Mouse (Mus musculus) MEL (cell line): ENCODE results near the gene Ssh2.

Experiments used
- CTCF ChIP-seq, 3 experiments: IDR thresholded peaks in 2 of 3; conservative IDR thresholded peaks in 1 of 3; 2 replicates each; pipeline ENCODE4 v1.5.1; 2011 to 2012; ENCODE audit warnings: low read length in 3 of 3, low read depth in 2 of 3, mild to moderate bottlenecking in 2 of 3, improper control_type of control experiment in 1 of 3, inconsistent platforms in 1 of 3, mixed read lengths in 1 of 3, moderate library complexity in 1 of 3; ENCODE audit not compliant: control insufficient read depth in 1 of 3, insufficient read depth in 1 of 3, poor library complexity in 1 of 3, severe bottlenecking in 1 of 3
- MAFK ChIP-seq: IDR thresholded peaks from 2 replicates; pipeline ENCODE4 v1.6.1; 2011; ENCODE audit warnings: low read depth, mild to moderate bottlenecking, low read length, improper control_type of control experiment, borderline replicate concordance
- MEF2A ChIP-seq: IDR thresholded peaks from 2 replicates; pipeline ENCODE4 v1.6.1; 2014; ENCODE audit warnings: low read depth, mild to moderate bottlenecking, inconsistent platforms, low read length, improper control_type of control experiment; ENCODE audit not compliant: poor library complexity, insufficient replicate concordance, severe bottlenecking; ENCODE audit errors: extremely low read depth

DNA sequence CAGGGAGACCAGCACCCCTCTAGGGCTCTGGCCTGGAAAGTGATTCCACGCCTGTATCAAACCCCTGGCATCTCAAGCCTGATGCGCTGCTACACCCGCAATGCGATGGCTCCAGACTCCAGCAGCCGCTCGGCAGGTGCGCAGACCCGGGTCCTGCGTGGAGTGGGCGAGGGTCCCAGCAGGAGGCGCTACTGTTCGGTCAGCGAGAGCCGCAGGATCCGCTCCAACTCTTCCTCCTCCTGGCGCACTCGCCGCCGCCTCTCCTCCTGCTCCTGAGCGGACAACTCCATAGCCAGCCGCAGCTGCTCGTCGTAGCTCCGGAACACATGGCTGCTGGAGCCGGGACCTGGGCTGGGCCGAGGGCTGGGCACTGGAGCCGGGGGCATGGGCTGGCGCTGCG lies 255.3 kb downstream of the Ssh2 start:
- TF ChIP-seq MAFK: no peak
- no peak for TF ChIP-seq MEF2A
- TF ChIP-seq CTCF (IDR thresholded peaks at IDR 0.05 in 2 of 3, conservative IDR thresholded peaks at IDR 0.05 in 1 of 3; ENCODE audit: control insufficient read depth in 1 of 3, insufficient read depth in 1 of 3, low read depth in 2 of 3, low read length in 3 of 3, poor library complexity in 1 of 3, severe bottlenecking in 1 of 3): peak; percentile 8 to 59 (median 25); a peak in 4 of 6 replicates
